Mouse (Mus musculus): Measurements from ENCODE around the gene Hsd11b2. TPM values are rescaled to one million over a fixed set of nuclear protein-coding genes. Genes with fewer than 3 reads are reported as not detected.

Gene Hsd11b2
- polyA plus RNA-seq, 1 experiment, result not detected

DNA sequence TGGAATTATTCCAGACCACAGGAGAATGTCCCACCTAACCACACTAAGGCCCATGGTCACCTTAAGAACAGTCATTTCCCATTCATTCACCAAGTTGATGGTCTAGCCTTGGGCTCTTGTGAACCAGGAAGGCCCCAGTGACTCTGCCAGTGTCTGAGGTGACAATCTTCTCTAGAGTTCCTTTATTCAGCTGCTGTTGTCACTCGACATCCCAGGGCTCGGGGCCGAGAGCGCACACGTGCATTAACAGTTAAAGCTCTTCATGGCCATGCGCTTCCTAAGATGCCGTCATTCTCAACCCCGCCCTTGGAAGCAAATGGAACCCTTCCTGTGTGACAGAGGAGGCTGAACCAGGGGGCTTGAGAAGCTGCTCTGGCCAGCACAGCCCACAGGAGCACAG, 36.4 kb upstream of the Hsd11b2 start:
- H3K4me3 ChIP-seq (ENCODE audit: insufficient read depth, low read depth, low read length), result no peak overlapping the region
- TF ChIP-seq CTCF (IDR thresholded peaks at IDR 0.05; ENCODE audit: insufficient read depth, low read depth, low read length), result no peak
- no peak for TF ChIP-seq POLR2A (IDR thresholded peaks at IDR 0.05; ENCODE audit: insufficient read depth, low read depth, low read length)
- no peak overlapping the region for H3K27ac ChIP-seq (ENCODE audit: insufficient read depth, low read depth, low read length)
- H3K4me1 ChIP-seq (ENCODE audit: control insufficient read depth, insufficient read depth, low read length), result peaks cover 4% of the 10 kb centered on the region
- WGBS, result 93% methylated on average over 8 of the region's 8 CpGs

GRCm38 (mm10) chr8:105483212-105484029, 35.1 kb upstream of the Hsd11b2 start:
- H3K4me3 ChIP-seq (ENCODE audit: insufficient read depth, low read depth, low read length), result no peak overlapping the region
- H3K4me1 ChIP-seq (ENCODE audit: control insufficient read depth, insufficient read depth, low read length), result peaks cover 3% of the 10 kb centered on the region
- H3K27ac ChIP-seq (ENCODE audit: insufficient read depth, low read depth, low read length), result no peak overlapping the region
- TF ChIP-seq POLR2A (IDR thresholded peaks at IDR 0.05; ENCODE audit: insufficient read depth, low read depth, low read length) (no peak), CTCF (IDR thresholded peaks at IDR 0.05; ENCODE audit: insufficient read depth, low read depth, low read length) (no peak)
- 62% methylated on average over 14 of the region's 14 CpGs for WGBS

GRCm38 (mm10) chr8:105484030-105484368, 34.6 kb upstream of the Hsd11b2 start:
- Histone ChIP-seq H3K4me3 (ENCODE audit: insufficient read depth, low read depth, low read length) (no peak overlapping the region), H3K27ac (ENCODE audit: insufficient read depth, low read depth, low read length) (no peak overlapping the region), H3K4me1 (ENCODE audit: control insufficient read depth, insufficient read depth, low read length) (no peaks in the 10 kb centered on the region; the same call in 1 of the 2 replicates)
- WGBS, result 33% methylated on average over 3 of the region's 3 CpGs
- TF ChIP-seq CTCF (IDR thresholded peaks at IDR 0.05; ENCODE audit: insufficient read depth, low read depth, low read length), result no peak
- no peak for TF ChIP-seq POLR2A (IDR thresholded peaks at IDR 0.05; ENCODE audit: insufficient read depth, low read depth, low read length)

- WGBS, result 55% methylated on average over 2 of the region's 2 CpGs
- TF ChIP-seq CTCF (IDR thresholded peaks at IDR 0.05; ENCODE audit: insufficient read depth, low read depth, low read length) (peak; percentile 19; the same call in 1 of the 2 replicates), POLR2A (IDR thresholded peaks at IDR 0.05; ENCODE audit: insufficient read depth, low read depth, low read length) (no peak)
- Histone ChIP-seq H3K4me1 (ENCODE audit: control insufficient read depth, insufficient read depth, low read length) (no peaks in the 10 kb centered on the region; the same call in 1 of the 2 replicates), H3K27ac (ENCODE audit: insufficient read depth, low read depth, low read length) (no peak overlapping the region), H3K4me3 (ENCODE audit: insufficient read depth, low read depth, low read length) (no peak overlapping the region)
These were observed 34.2 kb upstream of the Hsd11b2 start for GRCm38 (mm10) chr8:105484392-105484791.

- WGBS, result 70% methylated on average over 3 of the region's 3 CpGs
- Histone ChIP-seq H3K4me1 (ENCODE audit: control insufficient read depth, insufficient read depth, low read length) (no peaks in the 10 kb centered on the region; the same call in 1 of the 2 replicates), H3K27ac (ENCODE audit: insufficient read depth, low read depth, low read length) (no peak overlapping the region), H3K4me3 (ENCODE audit: insufficient read depth, low read depth, low read length) (no peak overlapping the region)
- TF ChIP-seq CTCF (IDR thresholded peaks at IDR 0.05; ENCODE audit: insufficient read depth, low read depth, low read length), result no peak
- no peak for TF ChIP-seq POLR2A (IDR thresholded peaks at IDR 0.05; ENCODE audit: insufficient read depth, low read depth, low read length)
These were observed 30.5 kb upstream of the Hsd11b2 start for GRCm38 (mm10) chr8:105488082-105488481.

- Histone ChIP-seq H3K4me3 (ENCODE audit: insufficient read depth, low read depth, low read length) (no peak overlapping the region), H3K4me1 (ENCODE audit: control insufficient read depth, insufficient read depth, low read length) (no peaks in the 10 kb centered on the region; the same call in 1 of the 2 replicates), H3K27ac (ENCODE audit: insufficient read depth, low read depth, low read length) (no peak overlapping the region)
- no peak for TF ChIP-seq POLR2A (IDR thresholded peaks at IDR 0.05; ENCODE audit: insufficient read depth, low read depth, low read length)
- TF ChIP-seq CTCF (IDR thresholded peaks at IDR 0.05; ENCODE audit: insufficient read depth, low read depth, low read length), result no peak
- WGBS, result 56% methylated on average over 1 of the region's 1 CpGs
These were observed 29.3 kb upstream of the Hsd11b2 start for GRCm38 (mm10) chr8:105489281-105489680.

DNA sequence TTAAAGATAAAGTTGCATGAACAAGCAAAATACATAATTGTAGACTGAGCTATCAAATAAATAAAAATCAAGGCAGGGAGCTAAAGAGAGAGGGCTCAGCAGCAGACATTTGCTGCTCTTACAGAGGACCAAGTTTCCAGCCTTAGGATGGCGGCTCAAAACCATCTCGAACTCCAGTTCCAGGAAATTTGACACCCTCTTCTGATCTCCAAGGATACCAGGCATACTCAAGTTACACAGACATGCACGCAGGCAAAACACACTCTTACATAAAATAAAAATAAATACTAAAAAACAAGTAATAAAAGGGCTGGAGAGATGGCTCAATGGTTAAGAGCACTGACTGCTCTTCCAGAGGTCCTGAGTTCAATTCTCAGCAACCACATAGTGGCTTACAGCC, 25.1 kb upstream of the Hsd11b2 start:
- H3K4me1 ChIP-seq (ENCODE audit: control insufficient read depth, insufficient read depth, low read length), result peaks cover 3% of the 10 kb centered on the region
- TF ChIP-seq CTCF (IDR thresholded peaks at IDR 0.05; ENCODE audit: insufficient read depth, low read depth, low read length) (no peak), POLR2A (IDR thresholded peaks at IDR 0.05; ENCODE audit: insufficient read depth, low read depth, low read length) (no peak)
- H3K27ac ChIP-seq (ENCODE audit: insufficient read depth, low read depth, low read length), result no peak overlapping the region
- WGBS, result 73% methylated on average over 3 of the region's 3 CpGs
- no peak overlapping the region for H3K4me3 ChIP-seq (ENCODE audit: insufficient read depth, low read depth, low read length)

DNA sequence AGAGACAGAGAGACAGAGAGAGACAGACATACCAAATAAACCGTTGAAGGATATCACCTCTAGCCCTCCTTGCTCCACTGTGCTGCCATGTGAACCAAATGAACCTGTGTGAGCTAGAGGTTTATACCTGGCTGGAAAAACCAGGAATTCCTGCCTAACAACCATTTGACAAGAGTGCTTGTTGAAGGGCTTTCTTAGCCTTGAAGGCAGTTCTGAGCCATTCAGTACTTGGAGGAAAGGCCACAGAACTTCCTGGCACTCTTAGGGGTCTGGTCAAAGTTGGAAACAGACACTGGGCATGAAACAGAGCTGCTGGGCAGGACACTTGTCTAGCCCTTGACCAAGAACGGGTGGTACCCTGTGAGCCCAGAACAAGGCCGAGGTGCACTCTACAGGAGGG, 24.0 kb upstream of the Hsd11b2 start:
- TF ChIP-seq CTCF (IDR thresholded peaks at IDR 0.05; ENCODE audit: insufficient read depth, low read depth, low read length) (no peak), POLR2A (IDR thresholded peaks at IDR 0.05; ENCODE audit: insufficient read depth, low read depth, low read length) (no peak)
- WGBS, result 73% methylated on average over 3 of the region's 3 CpGs
- Histone ChIP-seq H3K4me1 (ENCODE audit: control insufficient read depth, insufficient read depth, low read length) (peaks cover 3% of the 10 kb centered on the region), H3K4me3 (ENCODE audit: insufficient read depth, low read depth, low read length) (no peak overlapping the region), H3K27ac (ENCODE audit: insufficient read depth, low read depth, low read length) (no peak overlapping the region; the same call in 1 of the 2 replicates)
